Mouse (Mus musculus) intestine, postnatal 0 days (tissue): ENCODE results near the gene Pxn. TPM values are rescaled to one million over a fixed set of nuclear protein-coding genes. Genes with fewer than 3 reads are reported as not detected.

ENCODE experiments used
- ATAC-seq: fragments of 200-750 bp; cut with Nextera tagmentation; 2 replicates; pipeline ENCODE4 v1.8.0; 2017; ENCODE audit warnings: mild to moderate bottlenecking, moderate TSS enrichment, moderate library complexity
- H3K27ac ChIP-seq: fragments of 300-500 bp; sonication (generic); 2 replicates; pipeline ENCODE4 v1.5.1; 2014; ENCODE audit warnings: mild to moderate bottlenecking, low read depth, low read length, moderate library complexity
- H3K27me3 ChIP-seq: fragments of 300-500 bp; sonication (generic); replicated peaks from 2 replicates; pipeline ENCODE4 v1.6.1; 2014; ENCODE audit warnings: low read length, mixed read lengths; ENCODE audit not compliant: control insufficient read depth, insufficient read depth
- H3K36me3 ChIP-seq: fragments of 300-500 bp; sonication (generic); 2 replicates; pipeline ENCODE4 v1.6.1; 2014; ENCODE audit warnings: mild to moderate bottlenecking, moderate library complexity; ENCODE audit not compliant: control insufficient read depth, insufficient read depth
- H3K4me1 ChIP-seq: fragments of 300-500 bp; sonication (generic); replicated peaks from 2 replicates; pipeline ENCODE4 v1.6.1; 2014; ENCODE audit warnings: antibody characterized with exemption, low read length, mixed read lengths; ENCODE audit not compliant: control insufficient read depth, insufficient read depth
- H3K4me2 ChIP-seq: fragments of 300-500 bp; sonication (generic); replicated peaks from 2 replicates; pipeline ENCODE4 v1.6.1; 2014; ENCODE audit warnings: low read depth, mild to moderate bottlenecking, moderate library complexity
- H3K4me3 ChIP-seq: fragments of 300-500 bp; sonication (generic); 2 replicates; pipeline ENCODE4 v1.5.1; 2014; ENCODE audit warnings: low read depth, low read length
- H3K9ac ChIP-seq: fragments of 300-500 bp; sonication (generic); 2 replicates; pipeline ENCODE4 v1.6.1; 2014; ENCODE audit warnings: mild to moderate bottlenecking, low read depth, low read length
- H3K9me3 ChIP-seq: fragments of 300-500 bp; sonication (generic); 2 replicates; pipeline ENCODE4 v1.6.1; 2016; ENCODE audit warnings: mixed run types; ENCODE audit not compliant: control insufficient read depth
- CTCF ChIP-seq: sonication (generic); IDR thresholded peaks from 2 replicates; pipeline ENCODE4 v1.5.1; 2016; ENCODE audit warnings: low read depth, mild to moderate bottlenecking, control low read depth, antibody characterized with exemption, moderate library complexity
- WGBS: fragments of 180-500 bp; shearing (Covaris S2); extraction: QIAGEN DNeasy Blood & Tissue Kit; methylation state at CpG from one replicate; pipeline ENCODE4 v1.1.7; 2014; 5-methylcytosine and 5-hydroxymethylcytosine counted together
- polyA plus RNA-seq: library from polyadenylated mRNA; unstranded; fragments of >200 nt; fragmentation: Nextera tagmentation; extraction: Ambion mirVana; gene quantifications from 2 replicates; pipeline ENCODE4 v1.2.1, GENCODE M21; 2015

The Pxn gene
- polyA plus RNA-seq, 1 experiment from 2014 or later, result 65.1 TPM

DNA sequence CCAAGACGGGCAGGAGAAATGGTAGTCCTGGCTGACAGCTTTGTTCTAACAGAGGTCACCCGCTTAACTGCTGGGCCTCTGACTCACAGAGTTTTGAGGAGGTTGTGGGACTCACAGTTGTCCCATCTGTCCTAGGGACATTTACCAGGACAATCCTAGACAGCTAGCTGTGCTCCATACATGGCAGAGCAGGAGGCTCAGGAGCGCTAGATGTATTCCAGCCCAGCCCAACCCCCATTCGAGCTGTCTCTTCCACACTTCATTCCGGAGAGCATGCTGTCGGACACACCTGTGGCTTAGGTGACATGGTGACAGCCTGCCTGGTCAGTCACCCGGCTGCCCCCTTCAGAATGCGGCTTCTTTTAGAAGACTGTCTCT, 22.9 kb downstream of the Pxn start:
- Histone ChIP-seq H3K9me3 (no peaks in the 10 kb centered on the region), H3K9ac (no peak overlapping the region), H3K27me3 (no peaks in the 10 kb centered on the region), H3K4me2 (no peak overlapping the region), H3K36me3 (0 out of 2 replicates have a peak, but pooled peaks cover 4% of the 10 kb centered on the region), H3K4me1 (peaks cover 46% of the 10 kb centered on the region), H3K4me3 (no peak overlapping the region), H3K27ac (peak overlapping the region; percentile 31; the same call in 1 of the 2 replicates)
- no peak for ATAC-seq
- no peak for TF ChIP-seq CTCF
- WGBS, result 45% methylated on average over 8 of the region's 8 CpGs

DNA sequence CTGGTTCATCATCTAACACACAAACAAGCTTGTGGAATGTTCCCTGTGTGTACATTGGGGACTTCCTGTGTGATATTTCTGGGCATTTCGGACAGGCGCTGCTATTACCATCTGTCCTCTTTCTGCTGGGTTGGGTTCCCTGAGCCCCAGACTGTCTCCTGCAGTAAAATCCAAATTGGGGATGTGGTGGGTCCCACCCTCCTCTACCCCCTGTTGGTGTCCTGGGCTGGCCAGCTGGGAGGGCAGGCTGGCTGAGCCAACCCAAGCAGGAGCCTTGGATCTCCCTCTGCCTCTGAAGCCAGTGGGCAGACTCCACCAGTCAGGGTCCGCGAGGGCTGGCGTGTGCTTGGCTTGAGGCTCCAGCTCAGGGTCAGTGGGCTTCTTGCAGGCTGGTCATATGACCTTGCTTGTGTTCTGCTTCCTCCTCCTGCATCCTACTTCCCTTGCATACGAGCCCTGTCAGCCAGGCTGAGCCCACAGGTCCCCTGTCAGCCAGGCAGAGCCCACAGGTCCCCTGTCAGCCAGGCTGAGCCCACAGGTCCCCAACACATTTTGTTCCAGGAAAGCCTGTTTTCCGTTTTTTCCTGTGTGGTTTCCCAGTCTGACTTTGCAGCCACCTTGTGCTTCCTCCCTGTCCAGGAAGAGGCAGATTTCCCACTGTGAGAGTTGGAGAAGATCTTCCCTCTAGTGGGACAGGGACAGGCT, 23.4 kb downstream of the Pxn start:
- Histone ChIP-seq H3K27ac (peak overlapping the region; percentile 63), H3K36me3 (0 out of 2 replicates have a peak, but pooled peaks cover 4% of the 10 kb centered on the region), H3K4me2 (no peak overlapping the region), H3K9ac (peak overlapping the region; percentile 31; the same call in 1 of the 2 replicates), H3K4me1 (peaks cover 47% of the 10 kb centered on the region), H3K27me3 (no peaks in the 10 kb centered on the region), H3K9me3 (no peaks in the 10 kb centered on the region), H3K4me3 (no peak overlapping the region)
- no peak for ATAC-seq
- 54% methylated on average over 7 of the region's 7 CpGs for WGBS
- no peak for TF ChIP-seq CTCF

DNA sequence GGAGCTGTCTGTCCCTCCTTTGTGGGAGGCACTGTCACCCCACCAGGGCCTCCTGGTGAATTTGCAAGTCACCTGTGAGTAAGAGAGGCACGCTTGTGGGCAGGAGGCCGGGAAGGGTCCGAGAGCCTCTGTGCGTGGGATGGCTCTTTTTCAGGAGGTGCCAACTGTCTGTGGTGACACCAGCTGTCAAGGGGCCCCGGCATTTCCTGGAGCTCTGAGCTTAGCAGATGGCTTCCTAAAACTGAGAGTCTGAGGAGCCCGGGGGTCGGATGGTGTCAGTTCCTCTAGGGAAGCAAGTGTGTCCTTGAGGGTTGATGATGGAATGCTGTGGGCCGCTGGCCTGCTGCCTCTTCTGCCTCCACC, 24.0 kb downstream of the Pxn start:
- no peak for TF ChIP-seq CTCF
- Histone ChIP-seq H3K4me3 (no peak overlapping the region), H3K36me3 (0 out of 2 replicates have a peak, but pooled peaks cover 4% of the 10 kb centered on the region), H3K27me3 (no peaks in the 10 kb centered on the region), H3K27ac (peak overlapping the region; percentile 63; the same call in 1 of the 2 replicates), H3K9me3 (no peaks in the 10 kb centered on the region), H3K4me1 (peaks cover 51% of the 10 kb centered on the region), H3K4me2 (no peak overlapping the region), H3K9ac (peak overlapping the region; percentile 31; the same call in 1 of the 2 replicates)
- ATAC-seq, result no peak
- WGBS, result 63% methylated on average over 8 of the region's 8 CpGs

DNA sequence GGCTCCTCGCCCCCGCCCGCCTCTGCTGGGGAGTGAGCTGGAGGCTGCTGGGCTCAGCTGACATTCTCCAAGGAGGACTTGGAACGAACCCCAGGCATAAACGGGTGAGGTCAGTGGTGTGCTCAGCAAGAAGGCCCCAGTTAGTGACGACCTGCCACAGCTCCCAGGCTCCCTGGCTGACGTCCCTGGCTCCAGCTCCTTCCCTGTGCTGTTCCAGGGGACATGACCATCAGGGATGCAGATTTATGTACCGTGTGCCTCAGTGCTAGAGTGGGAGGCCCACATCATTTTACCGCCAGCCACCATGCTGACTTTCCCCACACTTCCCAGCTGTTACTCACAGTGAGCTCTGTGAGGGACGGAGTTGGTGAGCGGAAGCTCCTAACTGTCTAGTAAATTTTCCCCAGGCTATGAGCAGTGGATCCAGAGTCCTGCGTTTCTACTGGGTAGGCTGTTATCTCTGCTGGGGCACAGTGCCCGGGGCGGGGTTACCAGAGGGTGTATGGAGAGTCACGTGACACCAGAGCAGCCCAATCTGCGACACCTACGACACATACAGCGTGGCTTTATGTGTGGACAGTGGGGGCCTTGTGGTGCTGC, 25.3 kb downstream of the Pxn start:
- H3K9ac ChIP-seq, result peak overlapping the region; percentile 34; the same call in 1 of the 2 replicates
- peak overlapping the region; percentile 16; the same call in 1 of the 2 replicates for H3K4me3 ChIP-seq
- H3K9me3 ChIP-seq, result no peaks in the 10 kb centered on the region
- peak; percentile 84 for ATAC-seq
- 10% methylated on average over 18 of the region's 18 CpGs for WGBS
- TF ChIP-seq CTCF, result no peak
- H3K36me3 ChIP-seq, result no peaks in the 10 kb centered on the region
- peak overlapping the region; percentile 54 for H3K4me2 ChIP-seq
- peaks cover 52% of the 10 kb centered on the region for H3K4me1 ChIP-seq
- H3K27me3 ChIP-seq, result no peaks in the 10 kb centered on the region
- H3K27ac ChIP-seq, result peak overlapping the region; percentile 86

DNA sequence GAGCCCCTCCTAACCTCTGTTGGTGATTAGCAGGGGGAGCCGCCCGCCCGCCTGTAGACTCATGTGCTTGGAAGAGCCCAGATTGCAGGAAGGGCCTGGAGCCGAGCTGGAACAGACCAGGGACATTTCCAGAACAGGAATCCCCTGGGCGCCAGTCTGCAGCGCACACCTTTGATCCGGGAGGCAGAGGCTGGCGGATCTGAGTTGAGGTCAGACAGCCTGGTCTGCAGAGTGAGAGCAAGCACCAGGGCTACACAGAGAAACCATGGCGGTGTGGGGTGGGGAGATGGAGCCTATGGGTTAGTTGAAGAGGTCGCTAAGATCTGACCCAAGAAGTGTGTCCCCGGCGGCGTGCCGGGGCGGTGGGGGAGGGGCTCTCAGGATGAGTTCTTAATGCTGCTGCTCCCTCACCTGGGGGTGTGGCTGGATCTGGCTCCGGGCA, 27.8 kb downstream of the Pxn start:
- Histone ChIP-seq H3K27me3 (no peaks in the 10 kb centered on the region), H3K4me3 (0 out of 2 replicates have a peak overlapping the region, but pooled peaks have one; percentile 5), H3K9me3 (no peaks in the 10 kb centered on the region), H3K4me2 (peak overlapping the region; percentile 45), H3K4me1 (peaks cover 64% of the 10 kb centered on the region), H3K9ac (0 out of 2 replicates have a peak overlapping the region, but pooled peaks have one; percentile 3), H3K36me3 (no peaks in the 10 kb centered on the region), H3K27ac (peak overlapping the region; percentile 86)
- TF ChIP-seq CTCF, result no peak
- WGBS, result 14% methylated on average over 16 of the region's 16 CpGs
- no peak for ATAC-seq

DNA sequence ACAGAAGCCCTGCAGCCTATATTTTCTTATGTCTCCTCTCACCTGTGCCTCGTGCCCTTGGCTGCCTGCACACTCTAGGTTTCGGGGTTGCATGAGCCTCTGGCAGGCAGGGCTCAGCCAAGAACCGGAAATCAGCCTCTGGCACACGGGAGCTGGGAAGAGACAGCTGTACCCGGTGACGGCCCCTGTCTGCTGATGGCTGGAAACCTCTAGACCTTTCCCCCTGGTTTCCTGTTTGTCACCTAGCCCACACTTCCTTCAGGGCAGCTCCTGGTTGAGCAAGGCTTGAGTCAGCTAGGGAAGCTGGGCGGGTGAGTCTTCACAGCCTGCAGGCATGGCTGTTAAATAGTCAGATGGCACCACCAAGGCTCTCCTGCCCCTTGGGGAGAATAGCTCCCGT, 28.4 kb downstream of the Pxn start:
- Histone ChIP-seq H3K4me3 (no peak overlapping the region), H3K4me2 (peak overlapping the region; percentile 45), H3K4me1 (peaks cover 64% of the 10 kb centered on the region), H3K9ac (peak overlapping the region; percentile 34; the same call in 1 of the 2 replicates), H3K9me3 (no peaks in the 10 kb centered on the region), H3K27me3 (no peaks in the 10 kb centered on the region), H3K36me3 (no peaks in the 10 kb centered on the region), H3K27ac (peak overlapping the region; percentile 86)
- 22% methylated on average over 8 of the region's 8 CpGs for WGBS
- ATAC-seq, result no peak
- no peak for TF ChIP-seq CTCF
